Mouse (Mus musculus) liver, embryonic 16.5 days (tissue): Measurements from ENCODE around the gene Fam222b. TPM values are rescaled to one million over a fixed set of nuclear protein-coding genes. Genes with fewer than 3 reads are reported as not detected.

Experiments used
- ATAC-seq: fragments of 200-750 bp; cut with Nextera tagmentation; 2 replicates; pipeline ENCODE4 v1.8.0; 2017; ENCODE audit warnings: low read depth, mild to moderate bottlenecking, moderate number of reproducible peaks, moderate library complexity
- H3K27ac ChIP-seq: fragments of 300-500 bp; sonication (generic); 2 replicates; pipeline ENCODE4 v1.5.1; 2014; ENCODE audit warnings: mild to moderate bottlenecking, low read length
- H3K27me3 ChIP-seq: fragments of 300-500 bp; sonication (generic); 2 replicates; pipeline ENCODE4 v1.6.1; 2014; ENCODE audit warnings: low read depth, low read length, mixed read lengths; ENCODE audit not compliant: control insufficient read depth, insufficient read depth
- H3K36me3 ChIP-seq: fragments of 300-500 bp; sonication (generic); 2 replicates; pipeline ENCODE4 v1.6.1; 2014; ENCODE audit warnings: mild to moderate bottlenecking; ENCODE audit not compliant: control insufficient read depth, insufficient read depth
- H3K4me1 ChIP-seq: fragments of 300-500 bp; sonication (generic); 2 replicates; pipeline ENCODE4 v1.6.1; 2014; ENCODE audit warnings: low read depth, low read length, mixed read lengths; ENCODE audit not compliant: control insufficient read depth
- H3K4me2 ChIP-seq: fragments of 300-500 bp; sonication (generic); 2 replicates; pipeline ENCODE4 v1.6.1; 2014; ENCODE audit warnings: low read depth, low read length, mixed read lengths
- H3K4me3 ChIP-seq: fragments of 300-500 bp; sonication (generic); 2 replicates; pipeline ENCODE4 v1.5.1; 2014; ENCODE audit warnings: low read depth, mild to moderate bottlenecking, low read length
- H3K9ac ChIP-seq: fragments of 300-500 bp; sonication (generic); 2 replicates; pipeline ENCODE4 v1.6.1; 2014; ENCODE audit warnings: low read depth, low read length
- H3K9me3 ChIP-seq: fragments of 300-500 bp; sonication (generic); replicated peaks from 2 replicates; pipeline ENCODE4 v1.6.1; 2016; ENCODE audit warnings: low read length; ENCODE audit not compliant: control insufficient read depth
- WGBS: fragments of 180-500 bp; shearing (Covaris S2); extraction: QIAGEN DNeasy Blood & Tissue Kit; methylation state at CpG from one replicate; pipeline ENCODE4 v1.1.7; 2014; ENCODE audit not compliant: insufficient replicate concordance; 5-methylcytosine and 5-hydroxymethylcytosine counted together
- polyA plus RNA-seq: library from polyadenylated mRNA; unstranded; fragments of >200 nt; fragmentation: Nextera tagmentation; extraction: Ambion mirVana; gene quantifications from 2 replicates; pipeline ENCODE4 v1.2.1, GENCODE M21; 2015

Gene Fam222b
- polyA plus RNA-seq, 1 experiment from 2014 or later: 4.9 TPM

DNA sequence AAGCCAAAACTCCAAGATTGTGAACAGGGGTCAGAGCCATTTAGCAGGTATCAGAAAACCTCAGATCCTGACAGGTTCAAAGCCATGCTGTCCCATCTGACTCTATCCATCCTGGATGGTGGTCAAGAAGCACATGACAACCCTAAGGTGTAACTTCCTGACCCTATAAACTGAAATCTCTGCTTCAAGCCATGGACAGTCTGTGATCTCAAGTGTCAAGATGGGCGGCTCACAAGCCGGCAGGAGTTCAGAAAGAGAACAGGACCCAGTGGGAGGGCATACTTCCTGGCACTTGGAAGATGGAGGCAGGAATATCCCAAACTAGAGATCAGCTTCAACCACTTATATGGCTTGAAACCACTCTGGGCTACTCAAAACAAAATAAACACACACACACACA lies 27.8 kb upstream of the Fam222b start:
- WGBS: 59% methylated on average over 2 of the region's 2 CpGs
- H3K9ac ChIP-seq: peak overlapping the region; percentile 75
- peak overlapping the region; percentile 51 for H3K4me2 ChIP-seq
- H3K27me3 ChIP-seq: no peaks in the 10 kb centered on the region
- H3K9me3 ChIP-seq: no peaks in the 10 kb centered on the region
- peaks cover 76% of the 10 kb centered on the region for H3K4me1 ChIP-seq
- no peaks in the 10 kb centered on the region for H3K36me3 ChIP-seq
- ATAC-seq: no peak
- H3K4me3 ChIP-seq: no peak overlapping the region
- peak overlapping the region; percentile 98 for H3K27ac ChIP-seq

DNA sequence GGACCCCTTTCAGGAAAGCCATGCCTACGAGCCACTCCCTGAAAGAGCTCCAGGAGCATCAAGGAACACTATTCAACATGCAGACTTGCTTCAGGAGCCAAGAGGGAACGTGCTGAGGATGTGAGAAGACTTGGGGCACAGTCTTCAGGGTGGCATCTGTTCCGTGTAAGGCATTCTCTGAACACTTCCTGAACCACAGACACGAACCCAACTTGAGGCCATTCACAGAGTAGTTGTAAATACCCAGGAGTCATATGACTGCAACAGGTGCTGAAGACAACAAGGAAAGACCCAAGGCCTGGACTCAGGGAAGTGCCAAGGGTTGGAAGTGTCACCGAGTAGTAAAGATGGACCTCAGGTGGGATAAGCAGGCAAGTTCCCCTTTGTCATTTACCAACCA lies 26.9 kb upstream of the Fam222b start:
- Histone ChIP-seq H3K4me1 (peaks cover 69% of the 10 kb centered on the region), H3K27me3 (no peaks in the 10 kb centered on the region), H3K9ac (peak overlapping the region; percentile 75), H3K27ac (peak overlapping the region; percentile 98), H3K4me3 (peak overlapping the region; percentile 5; the same call in 1 of the 2 replicates), H3K4me2 (peak overlapping the region; percentile 51), H3K9me3 (no peaks in the 10 kb centered on the region), H3K36me3 (no peaks in the 10 kb centered on the region)
- ATAC-seq: no peak
- 57% methylated on average over 5 of the region's 5 CpGs for WGBS

DNA sequence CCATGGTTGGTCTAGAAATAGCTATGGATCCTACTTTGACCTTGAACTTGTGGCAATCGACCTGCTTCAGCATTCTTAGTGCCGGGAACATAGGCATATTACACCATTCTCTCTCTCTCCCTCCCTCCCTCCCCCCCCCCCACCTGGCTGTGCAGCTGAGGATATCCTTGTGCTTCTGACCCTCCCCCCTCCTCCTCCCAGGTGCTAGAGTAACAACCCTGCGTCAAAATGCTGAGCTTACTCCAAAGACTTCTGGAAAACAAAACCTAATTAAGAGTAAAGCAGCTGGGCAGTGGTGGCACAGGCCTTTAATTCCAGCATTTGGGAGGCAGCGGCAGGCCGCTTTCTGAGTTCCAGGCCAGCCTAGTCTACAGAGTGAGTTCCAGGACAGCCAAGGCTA lies 25.3 kb upstream of the Fam222b start:
- peak overlapping the region; percentile 75 for H3K9ac ChIP-seq
- ATAC-seq: no peak
- 28% methylated on average over 5 of the region's 5 CpGs for WGBS
- H3K27me3 ChIP-seq: no peaks in the 10 kb centered on the region
- 0 out of 2 replicates have a peak, but pooled peaks cover 4% of the 10 kb centered on the region for H3K36me3 ChIP-seq
- no peaks in the 10 kb centered on the region for H3K9me3 ChIP-seq
- peak overlapping the region; percentile 74 for H3K4me3 ChIP-seq
- H3K4me1 ChIP-seq: peaks cover 61% of the 10 kb centered on the region
- peak overlapping the region; percentile 98 for H3K27ac ChIP-seq
- H3K4me2 ChIP-seq: peak overlapping the region; percentile 79

DNA sequence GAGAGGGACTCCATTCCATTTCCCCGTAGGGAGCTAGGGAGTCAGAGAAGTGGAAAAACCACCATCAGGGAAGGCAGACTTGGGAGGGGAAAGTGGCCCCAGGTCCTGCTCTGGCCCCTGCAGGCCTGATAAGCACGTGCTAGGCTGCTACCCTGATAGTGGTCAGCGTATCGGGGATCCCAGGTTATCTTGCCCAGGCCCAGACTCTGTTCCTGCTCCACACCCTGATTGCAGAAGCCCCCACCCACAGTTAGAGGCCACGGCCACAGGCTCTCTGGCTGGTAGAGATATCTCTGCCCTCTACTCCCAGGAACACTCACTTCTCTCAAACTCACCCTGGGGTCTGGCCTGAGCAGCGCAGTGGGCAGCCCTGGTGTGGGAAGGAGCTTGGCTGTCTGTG lies 24.8 kb upstream of the Fam222b start:
- Histone ChIP-seq H3K4me1 (peaks cover 56% of the 10 kb centered on the region), H3K27ac (peak overlapping the region; percentile 100), H3K9me3 (no peaks in the 10 kb centered on the region), H3K4me3 (peak overlapping the region; percentile 74), H3K9ac (peak overlapping the region; percentile 94), H3K27me3 (no peaks in the 10 kb centered on the region), H3K4me2 (peak overlapping the region; percentile 79), H3K36me3 (peaks cover 9% of the 10 kb centered on the region)
- ATAC-seq: peak; percentile 74
- 27% methylated on average over 6 of the region's 6 CpGs for WGBS

DNA sequence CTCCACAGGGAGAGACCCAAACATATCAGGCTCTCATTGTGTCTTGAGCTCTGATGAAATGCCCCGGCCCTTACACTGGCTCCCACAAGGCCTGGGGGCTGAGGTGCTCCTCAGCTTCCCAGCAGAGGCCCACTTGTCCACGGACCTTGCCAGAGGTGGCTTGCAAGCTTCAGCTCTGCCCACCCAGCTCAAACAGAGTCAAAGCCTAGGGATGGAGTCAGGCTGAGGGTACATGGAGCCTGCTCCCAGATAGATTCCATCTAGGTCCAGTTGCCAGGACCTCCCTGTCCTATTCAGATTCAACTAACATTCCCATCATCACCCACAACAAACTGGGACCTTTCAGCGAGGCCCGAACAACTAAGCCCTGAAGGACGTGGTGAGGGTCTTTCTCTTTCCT lies 22.5 kb upstream of the Fam222b start:
- Histone ChIP-seq H3K36me3 (peaks cover 24% of the 10 kb centered on the region), H3K9ac (peak overlapping the region; percentile 94), H3K9me3 (no peaks in the 10 kb centered on the region), H3K27me3 (no peaks in the 10 kb centered on the region), H3K27ac (peak overlapping the region; percentile 100), H3K4me2 (peak overlapping the region; percentile 79), H3K4me3 (peak overlapping the region; percentile 74), H3K4me1 (peaks cover 46% of the 10 kb centered on the region)
- WGBS: 41% methylated on average over 5 of the region's 5 CpGs
- ATAC-seq: no peak

DNA sequence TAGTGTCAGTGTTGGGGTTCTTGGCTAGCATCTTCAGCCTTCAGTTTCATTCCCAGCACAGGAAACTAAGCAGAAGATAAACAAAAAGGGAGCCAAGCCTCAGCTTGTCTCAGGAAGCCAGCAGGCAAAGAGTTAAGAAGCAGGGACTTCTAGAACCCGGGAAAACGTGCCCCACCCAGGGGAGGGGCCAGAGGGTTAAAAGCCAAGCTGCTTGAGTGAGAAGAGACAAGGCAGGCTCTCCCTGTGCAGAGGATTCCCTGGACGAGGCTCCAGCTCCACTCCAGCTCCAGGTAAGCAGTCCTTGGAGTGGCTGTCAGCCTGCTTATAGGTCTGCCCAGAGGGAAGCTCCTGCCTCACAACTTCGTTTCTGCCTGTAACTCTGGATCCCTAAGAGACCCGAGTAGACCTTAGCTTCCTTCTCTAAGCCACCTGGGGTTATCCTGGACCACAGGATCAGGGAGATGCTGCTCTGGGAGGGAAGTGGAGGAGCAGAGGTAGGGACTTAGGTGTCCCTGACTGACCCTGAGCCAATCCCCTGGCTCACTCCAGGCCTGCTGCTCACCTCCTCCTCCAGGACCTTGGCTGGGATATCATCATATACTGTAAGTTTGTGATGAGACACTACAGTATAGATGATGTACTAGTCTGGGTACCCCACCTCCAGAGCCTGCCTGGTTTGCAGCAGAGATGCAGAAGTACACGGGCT lies 21.9 kb upstream of the Fam222b start:
- H3K4me1 ChIP-seq: peaks cover 40% of the 10 kb centered on the region
- H3K27me3 ChIP-seq: no peaks in the 10 kb centered on the region
- H3K9me3 ChIP-seq: no peaks in the 10 kb centered on the region
- peaks cover 24% of the 10 kb centered on the region for H3K36me3 ChIP-seq
- H3K27ac ChIP-seq: peak overlapping the region; percentile 100
- 7% methylated on average over 6 of the region's 6 CpGs for WGBS
- ATAC-seq: peak; percentile 20
- H3K4me3 ChIP-seq: peak overlapping the region; percentile 74
- peak overlapping the region; percentile 94 for H3K9ac ChIP-seq
- peak overlapping the region; percentile 79 for H3K4me2 ChIP-seq

DNA sequence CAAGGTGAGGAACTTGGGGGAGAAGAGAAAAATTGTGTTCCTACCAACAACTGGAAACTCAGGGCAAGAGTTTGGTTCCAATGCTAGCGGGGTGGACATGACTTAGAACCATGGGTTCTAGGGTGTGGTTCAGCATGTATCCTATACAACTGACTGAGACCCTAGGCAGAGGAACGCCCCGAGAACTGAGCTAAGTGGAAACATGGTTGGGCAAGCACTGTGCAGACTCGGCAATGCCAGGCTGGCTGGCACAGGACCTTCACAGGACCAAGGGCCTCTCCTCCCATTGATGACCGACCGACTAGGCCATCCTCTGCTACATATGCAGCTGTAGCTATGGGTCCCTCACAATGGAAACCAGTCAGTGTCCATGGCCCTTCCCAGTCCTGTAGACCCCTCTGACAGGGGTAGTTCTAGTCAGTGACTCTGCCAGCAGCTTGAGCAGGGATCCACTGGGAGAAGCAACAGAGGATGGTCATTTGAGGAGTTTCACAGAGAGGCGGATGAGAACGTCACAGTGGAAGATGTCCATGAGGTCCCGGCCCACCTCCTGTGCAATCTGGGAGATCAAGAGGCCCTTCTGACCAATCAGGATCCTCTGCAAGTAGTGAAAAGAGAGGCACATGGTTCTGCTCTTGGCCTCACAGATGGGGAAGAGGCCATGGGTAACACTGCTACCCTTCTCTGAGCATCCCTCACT lies 20.7 kb upstream of the Fam222b start:
- Histone ChIP-seq H3K4me1 (peaks cover 31% of the 10 kb centered on the region), H3K36me3 (peaks cover 26% of the 10 kb centered on the region), H3K9ac (peak overlapping the region; percentile 94), H3K27me3 (no peaks in the 10 kb centered on the region), H3K9me3 (no peaks in the 10 kb centered on the region), H3K27ac (peak overlapping the region; percentile 100), H3K4me3 (peak overlapping the region; percentile 74), H3K4me2 (peak overlapping the region; percentile 79)
- WGBS: 32% methylated on average over 9 of the region's 9 CpGs
- ATAC-seq: peak; percentile 61

DNA sequence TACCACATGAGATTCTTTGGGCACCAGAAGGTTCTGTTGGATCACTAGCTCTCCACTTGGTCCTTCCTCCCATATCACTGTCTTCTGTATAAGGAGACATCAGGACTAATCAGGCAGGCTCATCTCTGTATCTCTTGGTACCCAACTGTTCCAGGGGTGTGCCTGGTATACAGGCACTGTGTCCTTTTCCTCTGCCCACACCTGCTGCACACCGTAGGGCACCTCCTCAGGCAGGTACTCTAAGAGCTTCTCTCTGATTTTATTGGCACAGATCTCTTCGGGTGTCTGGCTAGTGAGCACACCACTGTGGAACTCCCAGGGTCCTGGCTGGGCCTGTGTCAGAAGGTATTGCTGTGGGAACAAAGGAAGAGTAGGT lies 20.2 kb upstream of the Fam222b start:
- peak; percentile 54 for ATAC-seq
- Histone ChIP-seq H3K4me3 (peak overlapping the region; percentile 74), H3K4me1 (peaks cover 31% of the 10 kb centered on the region), H3K9ac (peak overlapping the region; percentile 94), H3K27me3 (no peaks in the 10 kb centered on the region), H3K4me2 (peak overlapping the region; percentile 79), H3K9me3 (no peaks in the 10 kb centered on the region), H3K27ac (peak overlapping the region; percentile 100), H3K36me3 (peaks cover 26% of the 10 kb centered on the region)
- WGBS: 34% methylated on average over 2 of the region's 2 CpGs

DNA sequence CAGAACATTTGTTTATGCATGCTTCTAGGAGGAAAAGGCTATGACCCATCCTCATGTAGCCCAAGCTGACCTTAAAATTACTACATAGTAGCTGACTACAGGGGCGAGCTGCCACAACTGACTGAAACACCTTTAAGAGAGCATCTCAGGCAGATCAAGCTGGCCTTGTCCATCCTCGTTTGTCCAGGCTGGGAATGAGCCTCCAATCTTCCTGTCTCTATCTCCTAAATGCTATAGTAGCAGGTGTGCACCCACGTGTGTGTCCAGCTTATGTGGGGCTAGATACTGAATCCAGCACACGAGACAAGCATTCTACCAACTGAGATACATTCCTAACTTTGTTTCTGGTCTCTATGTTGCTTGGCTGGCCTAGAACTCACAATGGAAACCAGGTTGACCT lies 19.8 kb upstream of the Fam222b start:
- 43% methylated on average over 4 of the region's 4 CpGs for WGBS
- Histone ChIP-seq H3K36me3 (peaks cover 26% of the 10 kb centered on the region), H3K9me3 (no peaks in the 10 kb centered on the region), H3K27me3 (no peaks in the 10 kb centered on the region), H3K4me3 (peak overlapping the region; percentile 74), H3K4me2 (peak overlapping the region; percentile 79), H3K4me1 (peaks cover 34% of the 10 kb centered on the region), H3K9ac (peak overlapping the region; percentile 94), H3K27ac (peak overlapping the region; percentile 100)
- no peak for ATAC-seq
